Mouse (Mus musculus) kidney, embryonic 14.5 days (tissue): ENCODE data around the gene Kcnk2. TPM values are rescaled to one million over a fixed set of nuclear protein-coding genes. Genes with fewer than 3 reads are reported as not detected.

ENCODE experiments used
- ATAC-seq: fragments of 200-750 bp; cut with Nextera tagmentation; 2 replicates; pipeline ENCODE4 v1.8.0; 2017; ENCODE audit warnings: moderate number of reproducible peaks, mild to moderate bottlenecking, moderate TSS enrichment, moderate library complexity; ENCODE audit not compliant: low FRiP score, low TSS enrichment
- H3K27ac ChIP-seq: fragments of 300-500 bp; sonication (generic); 2 replicates; pipeline ENCODE4 v1.5.1; 2014; ENCODE audit warnings: low read depth, mild to moderate bottlenecking, low read length, moderate library complexity, mixed read lengths
- H3K27me3 ChIP-seq: fragments of 300-500 bp; sonication (generic); 2 replicates; pipeline ENCODE4 v1.6.1; 2014; ENCODE audit warnings: mild to moderate bottlenecking, low read length; ENCODE audit not compliant: control insufficient read depth, insufficient read depth
- H3K36me3 ChIP-seq: fragments of 300-500 bp; sonication (generic); 2 replicates; pipeline ENCODE4 v1.6.1; 2014; ENCODE audit warnings: low read length, mixed read lengths; ENCODE audit not compliant: control insufficient read depth, insufficient read depth
- H3K4me1 ChIP-seq: fragments of 300-500 bp; sonication (generic); 2 replicates; pipeline ENCODE4 v1.6.1; 2014; ENCODE audit warnings: low read length, mixed read lengths; ENCODE audit not compliant: control insufficient read depth, insufficient read depth
- H3K4me2 ChIP-seq: fragments of 300-500 bp; sonication (generic); replicated peaks from 2 replicates; pipeline ENCODE4 v1.6.1; 2014; ENCODE audit warnings: low read depth, mild to moderate bottlenecking, low read length
- H3K4me3 ChIP-seq: fragments of 300-500 bp; sonication (generic); 2 replicates; pipeline ENCODE4 v1.5.1; 2014; ENCODE audit warnings: mild to moderate bottlenecking, low read length
- H3K9ac ChIP-seq: fragments of 300-500 bp; sonication (generic); 2 replicates; pipeline ENCODE4 v1.6.1; 2014; ENCODE audit warnings: low read depth, mild to moderate bottlenecking, low read length, moderate library complexity
- H3K9me3 ChIP-seq: fragments of 300-500 bp; sonication (generic); 2 replicates; pipeline ENCODE4 v1.6.1; 2016; ENCODE audit warnings: low read length; ENCODE audit not compliant: control insufficient read depth
- WGBS: fragments of 180-500 bp; shearing (Covaris S2); extraction: QIAGEN DNeasy Blood & Tissue Kit; methylation state at CpG from one replicate; pipeline ENCODE4 v1.1.7; 2014; 5-methylcytosine and 5-hydroxymethylcytosine counted together
- polyA plus RNA-seq: library from polyadenylated mRNA; unstranded; fragments of >200 nt; fragmentation: Nextera tagmentation; extraction: Ambion mirVana; gene quantifications from 2 replicates; pipeline ENCODE4 v1.2.1, GENCODE M21; 2014

The Kcnk2 gene
- polyA plus RNA-seq, 1 experiment from 2014 or later = 2.2 TPM

- no peaks in the 10 kb centered on the region for H3K27me3 ChIP-seq
- ATAC-seq = no peak
- no peak overlapping the region for H3K27ac ChIP-seq
These were observed 216.8 kb downstream of the Kcnk2 start for GRCm38 (mm10) chr1:189185206-189185750.

GRCm38 (mm10) chr1:189177746-189178145 is 224.3 kb downstream of the Kcnk2 start:
- H3K4me3 ChIP-seq = no peak overlapping the region
- ATAC-seq = no peak
- no peaks in the 10 kb centered on the region for H3K4me1 ChIP-seq
- H3K36me3 ChIP-seq = no peaks in the 10 kb centered on the region
- H3K27me3 ChIP-seq = no peaks in the 10 kb centered on the region
- no peak overlapping the region for H3K9ac ChIP-seq
- H3K27ac ChIP-seq = no peak overlapping the region
- 82% methylated on average over 1 of the region's 1 CpGs for WGBS
- H3K9me3 ChIP-seq = no peaks in the 10 kb centered on the region
- H3K4me2 ChIP-seq = no peak overlapping the region

More at GRCm38 (mm10) chr1:189185206-189185750, 216.8 kb downstream of the Kcnk2 start:
- no peak overlapping the region for H3K4me3 ChIP-seq
- H3K4me1 ChIP-seq = no peaks in the 10 kb centered on the region
- H3K36me3 ChIP-seq = no peaks in the 10 kb centered on the region
- no peak overlapping the region for H3K9ac ChIP-seq
- 43% methylated on average over 7 of the region's 7 CpGs for WGBS
- H3K4me2 ChIP-seq = no peak overlapping the region
- H3K9me3 ChIP-seq = no peaks in the 10 kb centered on the region

- no peaks in the 10 kb centered on the region for H3K4me1 ChIP-seq
- H3K36me3 ChIP-seq = no peaks in the 10 kb centered on the region
- H3K4me3 ChIP-seq = no peak overlapping the region
- H3K27ac ChIP-seq = no peak overlapping the region
- no peak overlapping the region for H3K9ac ChIP-seq
- H3K9me3 ChIP-seq = no peaks in the 10 kb centered on the region
- no peak overlapping the region for H3K4me2 ChIP-seq
- ATAC-seq = no peak
- WGBS = 87% methylated on average over 8 of the region's 8 CpGs
- no peaks in the 10 kb centered on the region for H3K27me3 ChIP-seq
These were observed 228.6 kb downstream of the Kcnk2 start for GRCm38 (mm10) chr1:189173479-189173878.

- WGBS = 49% methylated on average over 4 of the region's 4 CpGs
- Histone ChIP-seq H3K4me1 (no peaks in the 10 kb centered on the region), H3K9ac (no peak overlapping the region), H3K27ac (no peak overlapping the region), H3K4me2 (no peak overlapping the region), H3K4me3 (no peak overlapping the region), H3K27me3 (no peaks in the 10 kb centered on the region), H3K9me3 (no peaks in the 10 kb centered on the region), H3K36me3 (no peaks in the 10 kb centered on the region)
- no peak for ATAC-seq
These were observed 230.9 kb downstream of the Kcnk2 start for GRCm38 (mm10) chr1:189171138-189171537.

- 83% methylated on average over 6 of the region's 6 CpGs for WGBS
- H3K9me3 ChIP-seq = no peaks in the 10 kb centered on the region
- no peak overlapping the region for H3K4me3 ChIP-seq
- H3K9ac ChIP-seq = no peak overlapping the region
- H3K36me3 ChIP-seq = no peaks in the 10 kb centered on the region
- no peak overlapping the region for H3K27ac ChIP-seq
- H3K4me1 ChIP-seq = no peaks in the 10 kb centered on the region
- no peak for ATAC-seq
- no peaks in the 10 kb centered on the region for H3K27me3 ChIP-seq
- H3K4me2 ChIP-seq = no peak overlapping the region
These were observed 236.3 kb downstream of the Kcnk2 start for GRCm38 (mm10) chr1:189165756-189166155.

GRCm38 (mm10) chr1:189165141-189165540 is 236.9 kb downstream of the Kcnk2 start:
- H3K27me3 ChIP-seq = no peaks in the 10 kb centered on the region
- H3K4me3 ChIP-seq = no peak overlapping the region
- no peak for ATAC-seq
- no peaks in the 10 kb centered on the region for H3K4me1 ChIP-seq
- H3K36me3 ChIP-seq = no peaks in the 10 kb centered on the region
- WGBS = 40% methylated on average over 6 of the region's 6 CpGs
- no peaks in the 10 kb centered on the region for H3K9me3 ChIP-seq
- no peak overlapping the region for H3K27ac ChIP-seq
- H3K4me2 ChIP-seq = no peak overlapping the region
- H3K9ac ChIP-seq = no peak overlapping the region

- WGBS = 80% methylated on average over 4 of the region's 4 CpGs
- no peak overlapping the region for H3K4me2 ChIP-seq
These were observed 237.4 kb downstream of the Kcnk2 start for GRCm38 (mm10) chr1:189164721-189165120.

GRCm38 (mm10) chr1:189164241-189164640 is 237.8 kb downstream of the Kcnk2 start:
- Histone ChIP-seq H3K4me1 (no peaks in the 10 kb centered on the region), H3K9ac (no peak overlapping the region), H3K27ac (no peak overlapping the region), H3K36me3 (no peaks in the 10 kb centered on the region), H3K9me3 (no peaks in the 10 kb centered on the region), H3K4me2 (no peak overlapping the region), H3K4me3 (no peak overlapping the region), H3K27me3 (no peaks in the 10 kb centered on the region)
- WGBS = 100% methylated on average over 2 of the region's 2 CpGs
- no peak for ATAC-seq

More at GRCm38 (mm10) chr1:189164721-189165120, 237.4 kb downstream of the Kcnk2 start:
- Histone ChIP-seq H3K4me3 (no peak overlapping the region), H3K36me3 (no peaks in the 10 kb centered on the region), H3K9ac (no peak overlapping the region), H3K27ac (no peak overlapping the region), H3K27me3 (no peaks in the 10 kb centered on the region), H3K4me1 (no peaks in the 10 kb centered on the region), H3K9me3 (no peaks in the 10 kb centered on the region)
- no peak for ATAC-seq
